Mouse (Mus musculus) brain, embryonic 18.5 days (tissue): ENCODE data around the gene Rtbdn.
A peak's percentile ranks its signal among the peaks of the same experiment; 100 is the strongest.

Experiments used
- DNase-seq: peaks from one replicate; pipeline ENCODE4 v3.0.0-alpha.2; 2012; ENCODE audit warnings: low read depth, low spot score

Rtbdn gene

DNA sequence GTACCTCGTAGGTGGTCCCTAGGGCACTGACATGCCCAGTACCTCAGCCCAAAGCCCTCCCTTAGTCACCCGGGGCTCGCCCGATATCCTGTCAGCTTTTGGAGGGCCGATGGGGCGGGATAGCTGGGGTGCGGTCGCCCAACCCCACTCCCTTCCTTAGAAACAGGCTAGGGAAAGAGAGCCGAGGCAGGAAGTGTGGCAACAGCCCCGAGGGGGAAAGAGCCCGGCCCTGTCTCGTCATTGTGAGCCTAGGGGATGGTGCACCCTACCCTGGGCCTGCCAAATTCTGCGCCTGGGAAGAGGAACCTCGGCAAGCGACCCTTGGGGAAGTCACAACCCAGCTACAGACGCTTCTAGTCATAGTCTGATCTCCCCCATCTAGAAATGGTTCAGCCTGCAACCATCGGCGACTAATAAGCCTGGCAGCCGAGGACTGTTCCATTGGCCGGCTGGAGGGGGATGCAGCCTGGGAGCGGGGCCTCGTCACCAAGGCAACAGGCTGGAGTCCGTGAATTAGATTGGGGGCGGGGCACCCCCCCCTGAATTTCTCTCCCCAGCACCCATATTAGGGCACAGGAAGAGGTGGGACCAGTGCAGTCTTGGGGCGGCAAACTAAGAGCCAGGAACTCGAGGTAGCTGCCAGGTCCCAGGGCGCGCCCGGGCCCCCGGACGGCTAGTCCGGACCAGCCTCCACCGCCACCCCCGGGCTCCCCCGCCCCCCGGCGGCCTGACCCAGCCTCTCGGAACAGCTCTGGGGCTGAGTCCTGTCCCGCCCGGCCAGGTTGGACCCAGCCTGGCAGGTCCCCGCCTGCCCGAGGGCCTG is 33.0 kb downstream of the Rtbdn start:
- DNase-seq = peak; percentile 82

DNA sequence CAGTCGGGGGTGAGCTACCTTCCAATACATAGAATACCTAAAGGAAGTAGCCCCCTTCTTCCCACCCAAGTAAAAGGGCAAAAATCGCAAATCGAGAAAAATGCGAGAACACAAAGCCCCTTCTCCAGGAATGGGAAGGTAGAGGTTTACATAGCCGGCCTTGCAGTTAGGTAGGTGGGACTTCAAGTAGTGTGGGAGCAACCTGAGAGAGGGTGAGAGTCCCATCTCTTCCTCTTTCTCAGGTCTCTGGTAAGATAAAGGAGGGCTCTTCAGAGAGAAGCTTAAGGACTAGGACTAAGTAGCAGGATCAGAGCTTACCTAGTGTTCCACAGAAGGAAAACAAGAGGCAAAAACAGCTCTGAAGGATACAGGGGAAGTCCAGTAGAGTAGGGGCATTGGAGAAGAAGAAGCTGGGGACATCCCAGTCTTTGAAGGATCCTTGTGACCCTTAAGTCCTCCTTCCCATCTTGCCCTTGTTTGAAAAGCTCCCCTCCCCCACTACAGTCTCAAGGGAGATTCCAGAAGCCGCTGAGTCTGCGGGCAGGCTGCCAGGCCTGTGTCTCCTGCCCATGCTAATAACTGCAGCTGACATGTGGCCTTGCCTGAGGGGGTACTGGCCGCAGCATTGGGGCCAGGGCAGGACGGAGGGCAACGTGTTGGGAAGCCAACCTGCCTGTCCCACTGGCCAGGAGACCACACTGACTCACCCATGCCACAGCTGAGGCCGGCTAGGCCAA is 34.0 kb downstream of the Rtbdn start:
- DNase-seq = no peak

DNA sequence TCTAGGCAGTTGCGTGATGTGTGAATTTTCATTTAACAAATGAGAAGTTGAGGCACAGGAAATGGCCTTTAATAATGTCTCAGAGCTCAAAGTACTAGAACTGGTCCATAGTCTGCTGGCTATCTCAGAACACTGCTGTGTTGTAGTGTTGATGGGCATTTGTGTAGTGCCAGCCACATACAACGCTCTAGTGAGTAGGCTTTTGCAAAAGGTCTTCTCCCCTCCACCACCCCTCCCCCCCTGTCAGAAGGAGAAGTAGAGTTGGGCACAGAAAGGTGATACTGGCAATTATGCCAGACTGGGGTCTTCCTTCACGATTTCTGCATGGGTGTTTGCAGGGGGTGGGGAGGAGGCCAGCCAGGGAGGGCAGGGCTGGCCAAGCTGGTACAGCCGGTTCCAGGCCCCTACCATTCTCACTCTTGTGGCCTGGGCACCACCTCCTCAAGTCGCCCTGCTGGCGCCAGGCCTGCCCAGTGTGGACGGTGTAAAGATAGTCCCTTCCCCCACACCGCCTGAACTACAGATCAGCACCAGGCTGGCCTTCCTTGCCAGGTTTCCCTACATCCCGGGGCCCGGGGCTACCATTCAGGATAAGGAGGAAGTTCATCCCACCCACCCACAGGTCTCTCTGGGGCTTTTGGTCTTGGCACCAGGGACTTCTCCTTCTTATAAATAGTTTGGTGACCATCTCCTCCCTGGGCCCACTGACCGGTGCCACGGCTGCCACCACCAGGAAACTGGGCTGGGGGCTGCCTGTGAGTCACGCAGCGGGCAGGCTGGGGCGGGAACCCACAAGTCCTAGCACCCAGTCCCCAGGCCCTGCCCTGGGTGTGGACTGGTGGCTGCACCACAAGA is 35.1 kb downstream of the Rtbdn start:
- no peak for DNase-seq

DNA sequence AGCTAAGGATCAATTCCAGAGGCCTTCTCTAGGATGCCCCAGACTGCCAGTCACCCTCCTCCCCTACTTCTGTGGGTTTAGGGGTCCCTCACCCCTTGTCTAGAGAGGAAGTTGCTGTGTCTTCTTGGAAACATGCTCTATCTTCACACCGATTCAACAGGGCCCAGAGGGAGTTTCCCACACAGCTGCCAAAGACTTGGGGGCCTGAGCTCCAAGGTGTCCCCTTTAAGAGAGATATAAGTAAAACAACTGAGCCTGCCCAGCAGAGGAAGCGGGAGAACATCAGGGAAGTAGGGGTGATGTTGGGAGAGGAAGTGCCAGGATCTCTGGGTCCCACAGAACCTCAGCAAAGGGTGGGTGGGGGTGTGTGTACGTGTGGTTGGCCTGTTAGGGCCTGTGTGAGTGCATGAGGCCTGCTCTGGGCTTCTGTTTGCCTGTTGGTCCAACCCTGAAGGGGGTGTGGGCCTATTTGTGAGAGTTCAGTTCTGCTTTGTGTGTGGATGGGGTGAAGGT is 35.8 kb downstream of the Rtbdn start:
- DNase-seq = no peak

DNA sequence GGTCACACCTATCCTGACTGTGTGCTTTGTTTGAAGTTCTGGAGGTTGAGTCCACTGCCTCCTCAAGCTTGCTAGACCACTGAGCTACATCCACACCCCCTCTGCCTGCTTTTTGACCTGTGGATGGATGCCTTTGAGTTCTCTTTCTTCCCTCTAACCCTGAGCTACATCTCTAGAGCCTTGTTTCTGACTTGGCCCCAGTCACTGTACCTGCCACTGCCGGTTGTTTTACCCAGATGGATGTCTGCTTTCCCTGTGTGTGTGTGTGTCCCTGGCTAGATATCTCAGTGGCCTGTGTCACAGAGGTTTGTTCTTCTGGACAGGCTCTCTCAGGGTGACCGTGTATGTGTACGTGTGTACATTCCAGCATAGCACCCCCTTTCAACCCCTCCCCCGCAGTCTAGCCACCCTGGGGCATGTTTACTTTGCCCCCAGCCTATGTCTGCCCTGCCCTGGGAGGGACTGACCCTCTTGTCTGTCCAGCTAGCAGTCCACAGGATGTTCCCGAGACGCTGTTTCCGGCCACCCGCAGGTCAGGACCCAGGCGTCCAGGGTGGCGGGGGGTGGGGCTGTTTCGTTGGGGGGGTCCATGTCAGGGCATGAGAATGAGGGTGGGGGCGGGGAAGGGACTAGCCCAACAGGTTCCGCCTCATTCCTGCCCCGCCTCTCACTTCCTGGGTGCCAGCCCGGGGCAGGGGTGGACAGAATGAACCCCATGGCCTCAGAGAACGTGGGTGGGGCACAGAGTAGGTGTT is 37.7 kb downstream of the Rtbdn start:
- no peak for DNase-seq

DNA sequence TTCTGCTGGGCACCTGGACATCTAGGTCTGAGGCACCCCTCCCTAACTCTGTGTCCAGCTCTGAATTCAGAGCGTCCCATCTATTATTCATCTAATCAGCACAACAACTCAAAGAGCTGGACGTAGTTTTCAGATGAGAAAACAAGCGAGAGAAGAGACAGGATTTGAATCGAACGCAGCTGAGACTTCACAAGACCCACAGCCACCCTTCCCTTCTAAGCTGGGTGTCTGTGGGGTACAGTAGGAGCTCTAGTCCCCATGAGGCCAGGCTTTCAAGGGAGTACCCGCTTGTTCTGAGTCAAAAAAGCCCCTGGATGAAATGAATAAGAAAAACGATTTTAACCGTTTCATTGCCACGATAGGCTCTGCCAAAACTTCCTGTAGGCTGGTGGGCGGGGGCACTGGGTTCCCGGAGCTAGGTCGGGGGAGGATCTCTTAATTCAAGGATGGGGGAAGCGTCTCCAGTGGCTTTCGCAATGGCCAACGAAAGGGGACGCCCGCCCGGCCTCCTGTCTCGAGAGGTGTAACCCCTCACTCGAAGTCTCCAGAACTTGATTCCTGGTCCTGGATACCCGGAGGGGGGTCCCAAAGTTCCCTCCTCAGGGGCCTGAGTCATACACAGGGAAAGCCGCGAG is 38.4 kb downstream of the Rtbdn start:
- no peak for DNase-seq

DNA sequence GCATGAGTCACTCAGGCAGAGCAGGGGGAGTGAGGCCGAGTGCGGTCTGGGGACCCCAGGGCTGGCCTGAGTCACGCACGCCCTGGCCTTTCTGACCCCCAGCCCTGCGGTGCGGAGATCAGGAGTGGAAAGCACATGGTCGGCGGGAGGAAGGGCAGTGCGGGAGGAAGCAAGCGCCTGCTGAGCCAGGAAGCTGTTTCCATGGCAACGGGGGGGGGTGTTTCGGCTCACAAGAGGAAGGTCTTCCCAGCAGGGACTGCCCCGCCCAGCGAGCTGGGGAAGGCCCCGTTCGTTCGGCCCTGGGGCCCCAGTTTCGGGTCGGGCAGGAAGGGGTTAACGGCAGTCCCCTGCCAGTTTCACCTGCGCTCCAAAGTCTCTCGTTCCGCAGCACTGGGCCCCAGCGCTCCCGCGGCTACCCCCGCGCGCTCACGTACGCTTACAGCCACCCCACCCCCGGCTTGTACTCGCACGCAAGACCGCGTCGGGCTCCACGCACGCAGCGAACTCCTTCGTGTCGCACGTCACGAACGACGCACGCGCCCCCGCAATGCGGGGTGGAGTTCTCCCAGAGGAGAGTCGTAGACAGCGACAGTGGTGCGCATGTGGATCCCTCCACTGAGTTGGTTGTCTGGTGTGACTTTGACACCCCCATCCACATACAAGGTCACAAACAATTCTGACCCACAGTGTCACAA is 39.0 kb downstream of the Rtbdn start:
- DNase-seq = peak; percentile 84

DNA sequence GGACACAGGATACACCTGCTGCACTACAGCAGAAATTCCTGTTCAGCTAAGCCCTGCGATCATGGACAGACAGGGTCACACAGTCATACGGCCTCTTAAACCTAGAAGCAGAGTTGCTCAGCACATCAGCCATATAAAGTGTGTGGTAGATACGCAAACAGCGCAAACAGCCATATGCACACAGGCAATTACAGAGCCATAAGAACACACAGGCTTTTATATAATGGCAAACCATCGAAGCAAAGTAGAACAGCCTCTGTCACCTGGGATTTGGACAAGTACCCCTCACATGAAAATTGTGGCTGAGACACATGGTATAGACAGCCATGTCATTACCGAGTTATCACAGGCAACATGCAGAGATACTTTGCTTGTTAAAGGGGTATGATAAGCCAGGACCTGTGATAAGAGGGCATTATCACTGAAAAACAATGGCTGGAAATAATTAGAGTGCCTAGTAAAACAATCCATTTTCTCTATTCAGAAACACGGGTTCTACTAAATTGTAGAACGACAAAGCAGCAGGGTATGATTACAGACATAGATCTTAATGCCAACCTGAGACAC is 39.7 kb downstream of the Rtbdn start:
- DNase-seq = no peak

DNA sequence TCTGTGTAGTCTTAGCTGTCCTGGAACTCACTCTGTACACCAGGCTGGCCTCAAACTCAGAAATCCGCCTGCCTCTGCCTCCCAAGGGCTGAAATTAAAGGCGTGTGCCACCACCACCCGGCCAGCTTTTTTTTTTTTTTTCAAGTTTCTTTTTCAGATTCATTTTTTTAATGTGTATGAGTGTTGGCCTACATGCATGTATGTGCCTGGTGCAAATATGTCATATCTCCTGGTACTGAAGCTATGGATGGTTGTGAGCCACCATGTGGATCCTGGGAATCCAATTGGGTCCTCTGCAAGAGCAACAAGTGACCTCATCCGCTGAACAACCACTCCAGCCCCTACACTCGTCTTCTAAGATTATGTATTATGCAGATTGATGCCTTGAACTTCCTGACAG is 40.6 kb downstream of the Rtbdn start:
- DNase-seq = no peak

DNA sequence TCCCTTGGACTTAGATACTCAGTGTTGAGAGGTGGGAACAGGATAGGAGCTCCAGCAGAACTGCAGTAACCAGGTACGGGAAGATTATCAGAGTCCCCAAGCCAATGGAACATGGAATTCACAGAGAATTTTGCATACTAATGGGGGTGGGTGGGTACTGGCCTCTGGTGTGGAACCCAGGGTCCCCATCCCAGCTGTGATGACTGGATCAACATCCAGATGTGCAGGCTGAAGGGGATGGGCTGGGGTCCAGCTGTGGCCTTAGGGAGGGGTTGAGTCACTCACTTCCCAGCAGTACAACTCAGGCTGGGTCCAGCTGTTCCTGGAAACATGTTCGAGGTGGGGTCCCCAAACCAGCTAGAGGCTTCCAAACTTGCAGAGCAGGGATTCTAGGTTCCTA is 41.1 kb downstream of the Rtbdn start:
- no peak for DNase-seq

DNA sequence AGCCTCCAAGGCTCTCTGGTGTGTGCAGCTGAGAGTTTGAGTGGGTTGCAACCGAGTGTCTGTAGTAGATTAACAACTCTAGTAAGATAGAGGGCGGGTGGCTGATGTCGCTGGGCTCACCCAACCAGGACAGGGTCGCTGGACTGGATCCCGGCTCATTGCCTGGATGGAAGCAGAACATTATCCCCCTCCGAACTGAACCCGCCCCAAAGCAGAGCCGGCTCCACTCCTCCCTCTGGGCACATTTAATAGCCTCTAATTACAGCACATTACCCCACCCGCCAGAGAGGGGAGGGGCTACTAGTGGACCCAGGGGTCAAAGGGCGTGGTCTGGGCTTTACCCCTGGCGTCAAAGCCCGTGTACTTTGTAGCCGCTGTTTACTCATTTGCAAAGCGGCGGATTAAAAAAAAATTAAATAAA is 42.5 kb downstream of the Rtbdn start:
- DNase-seq = no peak

DNA sequence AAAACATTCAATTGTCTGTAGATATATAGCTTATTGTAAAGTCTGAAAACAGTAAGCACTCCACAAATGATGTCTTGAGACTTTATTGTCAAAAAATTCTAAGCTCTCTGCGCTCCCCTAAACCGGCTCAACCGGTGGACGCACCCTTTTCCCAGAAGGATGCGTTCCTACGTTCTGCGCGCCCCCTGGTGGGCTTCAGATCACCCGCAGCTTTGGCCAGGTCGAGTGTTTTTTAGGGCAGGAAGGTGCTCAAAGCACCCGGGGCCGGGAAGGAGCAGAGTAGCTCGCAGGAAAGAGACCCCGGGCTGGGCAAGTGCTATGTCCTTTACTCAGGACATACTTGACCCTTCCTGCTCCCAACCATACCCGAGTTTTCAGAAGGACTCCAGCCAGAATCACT is 43.0 kb downstream of the Rtbdn start:
- DNase-seq = no peak

DNA sequence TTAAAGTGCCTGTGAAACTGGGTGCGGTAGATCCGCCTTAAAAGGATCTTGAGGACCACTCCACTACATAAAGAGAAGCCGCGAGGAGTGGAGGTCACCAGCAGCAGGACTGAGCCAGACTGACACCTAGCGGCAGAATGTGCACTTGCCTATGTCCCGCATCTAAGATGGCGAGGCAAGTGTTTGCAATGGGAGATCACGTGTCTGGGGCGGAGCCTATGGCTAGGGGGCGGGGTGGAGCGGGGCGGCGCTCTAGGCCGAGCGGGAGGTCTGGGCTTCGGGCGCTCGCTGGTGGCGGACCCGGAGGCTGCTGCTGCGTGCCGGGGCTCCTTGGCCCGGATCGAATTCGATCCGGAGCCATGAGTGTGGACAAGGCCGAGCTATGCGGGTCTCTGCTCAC is 43.6 kb downstream of the Rtbdn start, which contains the start of gene Hook2:
Hook2 (plus strand) TSS at position 255 of the 400 bp plus-strand sequence.
- DNase-seq = peak; percentile 96

DNA sequence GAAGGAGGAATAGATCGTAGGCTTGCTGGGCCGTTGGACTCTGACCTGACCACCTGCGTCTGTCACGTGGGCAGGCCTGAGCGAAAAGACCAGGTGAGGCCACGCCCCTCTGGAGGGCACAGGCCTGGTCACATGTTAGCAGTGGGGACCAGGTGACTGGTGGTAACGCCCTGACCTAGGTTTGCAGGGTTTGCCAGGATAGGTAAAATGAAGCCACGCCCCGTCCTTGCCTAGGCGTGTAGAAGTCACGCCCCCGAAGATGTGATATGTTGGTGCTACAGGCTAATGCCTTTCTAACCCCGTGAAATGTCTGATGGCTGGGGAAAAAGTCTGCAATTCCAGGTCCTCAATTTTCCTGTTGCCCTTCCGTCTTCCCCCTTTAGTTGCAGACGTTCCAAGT is 44.0 kb downstream of the Rtbdn start:
- no peak for DNase-seq

DNA sequence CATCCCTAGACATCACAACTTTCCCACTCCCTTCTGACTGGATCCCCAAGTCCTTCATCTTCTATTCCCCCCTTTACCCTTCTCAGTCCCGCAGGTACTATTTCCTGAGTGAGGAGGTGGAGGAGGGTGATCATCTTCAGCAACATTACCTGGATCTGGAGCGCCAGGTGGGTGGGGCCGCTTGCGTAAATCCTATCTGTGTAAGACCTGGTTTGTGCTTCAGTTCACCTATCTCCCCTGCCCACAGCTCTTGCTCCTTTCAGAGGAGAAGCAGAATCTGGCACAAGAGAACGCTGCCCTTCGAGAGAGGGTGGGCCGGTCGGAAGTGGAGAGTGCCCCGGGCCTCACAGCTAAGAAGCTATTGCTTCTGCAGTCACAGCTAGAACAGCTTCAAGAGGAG is 47.6 kb downstream of the Rtbdn start:
- no peak for DNase-seq

DNA sequence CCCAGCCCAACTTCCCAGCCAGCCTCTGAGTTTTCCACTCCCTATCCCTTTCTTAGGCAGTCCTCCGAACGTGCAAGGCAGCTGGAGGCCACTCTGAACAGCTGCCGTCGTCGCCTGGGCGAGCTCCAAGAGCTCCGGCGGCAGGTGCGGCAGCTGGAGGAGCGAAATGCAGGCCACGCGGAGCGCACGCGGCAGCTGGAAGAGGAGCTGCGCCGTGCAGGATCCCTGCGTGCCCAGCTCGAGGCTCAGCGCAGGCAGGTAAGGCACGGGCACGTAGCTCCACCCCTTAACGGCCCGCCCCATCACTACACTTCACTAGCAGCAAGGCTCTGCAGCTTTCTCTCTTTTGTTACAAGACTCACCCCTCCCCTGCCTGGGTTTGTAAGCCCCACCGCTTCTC is 48.9 kb downstream of the Rtbdn start:
- DNase-seq = no peak

DNA sequence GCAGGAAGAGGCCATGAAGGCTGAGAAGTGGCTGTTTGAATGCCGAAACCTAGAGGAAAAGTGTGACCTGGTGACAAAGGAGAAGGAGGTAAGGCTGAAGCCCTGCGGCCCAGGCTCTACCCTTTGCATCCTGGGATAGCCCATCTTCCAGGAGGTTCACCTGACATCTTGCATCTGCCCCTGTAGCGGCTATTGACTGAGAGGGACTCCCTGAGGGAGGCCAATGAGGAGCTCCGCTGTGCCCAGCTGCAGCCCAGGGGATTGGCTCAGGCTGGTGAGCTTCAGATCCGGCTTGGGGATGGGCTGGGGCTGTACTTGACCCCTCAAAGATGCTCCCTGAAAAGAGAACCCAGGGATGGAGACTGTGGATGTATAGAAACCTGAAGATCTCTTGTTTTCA is 50.2 kb downstream of the Rtbdn start:
- no peak for DNase-seq

DNA sequence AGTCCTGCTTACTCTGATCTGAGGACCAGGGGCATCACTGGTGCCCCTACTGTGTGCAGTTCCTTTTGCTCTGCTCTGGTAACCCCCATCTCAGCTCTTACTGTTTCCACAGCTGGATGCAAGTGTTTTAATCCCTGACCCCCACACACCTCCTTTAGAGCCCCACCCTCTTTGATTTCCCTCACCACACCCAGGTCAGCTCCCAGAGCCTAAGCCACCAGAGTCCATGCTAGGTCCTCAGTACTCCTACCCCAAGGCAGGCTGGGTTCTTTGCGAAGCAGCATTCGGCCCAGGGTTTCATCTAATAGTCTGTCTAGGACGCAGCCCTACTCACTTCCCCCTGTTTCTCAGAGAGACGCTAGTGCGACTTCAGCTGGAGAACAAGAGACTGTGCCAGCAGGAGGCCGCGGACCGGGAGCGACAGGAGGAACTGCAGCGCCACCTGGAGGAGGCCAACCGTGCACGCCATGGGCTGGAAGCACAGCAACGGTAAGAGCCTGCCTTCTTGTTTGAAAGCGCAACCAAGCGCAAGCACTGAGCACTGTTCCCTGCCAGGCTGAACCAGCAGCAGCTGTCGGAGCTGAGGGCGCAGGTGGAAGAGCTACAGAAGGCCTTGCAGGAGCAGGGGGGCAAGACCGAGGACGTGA is 51.0 kb downstream of the Rtbdn start:
- DNase-seq = no peak
